In the genomic region with DNA sequence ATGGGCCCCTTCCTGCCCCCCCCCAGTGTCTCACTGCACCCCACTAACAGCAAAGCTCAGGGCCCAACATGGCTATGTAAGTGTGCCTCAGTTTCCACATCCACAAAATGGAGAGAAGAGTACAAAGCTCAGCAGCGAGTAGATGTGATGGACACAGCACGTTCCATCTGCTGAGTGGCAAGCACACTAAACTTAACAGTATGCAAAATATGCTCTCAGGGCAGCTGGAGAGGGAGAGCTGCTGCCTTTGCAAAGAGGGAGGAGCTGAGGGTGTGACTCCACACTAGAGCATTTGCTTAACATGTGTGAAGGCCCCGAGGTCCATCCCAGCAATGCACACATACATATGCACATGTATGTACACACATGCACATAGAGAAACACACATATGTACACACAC, we compare ENCODE assay signal across 32 mouse cellular contexts. TPM values are rescaled to one million over a fixed set of nuclear protein-coding genes. Genes with fewer than 3 reads are reported as not detected.
"Had no signal": no experiment of that assay in that cellular context is flagged by ENCODE, and none has a peak within 500 bp of the region (broad histone marks: within the 10 kb centered on the region; RNA-seq: fewer than 3 reads in every experiment).

No protein-coding gene starts in this region.

- H3K4me2 ChIP-seq: heart, embryonic 11.5 days; heart, embryonic 13.5 days; heart, embryonic 15.5 days; hindbrain, embryonic 13.5 days; hindbrain, embryonic 15.5 days; kidney, embryonic 15.5 days; limb, embryonic 12.5 days; liver, embryonic 11.5 days; liver, embryonic 13.5 days had no signal

- H3K27ac ChIP-seq: heart, adult 2 months; heart, embryonic 13.5 days; heart, embryonic 15.5 days; hindbrain, embryonic 13.5 days; hindbrain, embryonic 15.5 days; hindbrain, postnatal 0 days; kidney, embryonic 15.5 days; kidney, postnatal 0 days; layer of hippocampus, adult 2 months; left cerebral cortex, adult 2 months; limb, embryonic 12.5 days; liver, embryonic 13.5 days had no signal

- H3K9ac ChIP-seq: heart, embryonic 13.5 days; heart, embryonic 15.5 days; hindbrain, embryonic 13.5 days; hindbrain, embryonic 15.5 days; kidney, embryonic 15.5 days; limb, embryonic 12.5 days; liver, embryonic 13.5 days had no signal

- H3K36me3 ChIP-seq: heart, embryonic 13.5 days; heart, embryonic 15.5 days; hindbrain, embryonic 13.5 days; hindbrain, embryonic 15.5 days; kidney, embryonic 15.5 days; limb, embryonic 10.5 days; limb, embryonic 12.5 days had no signal

- DNase-seq: gastrocnemius, postnatal 14 days; gastrocnemius, postnatal 36 days; heart, adult 11 months; heart, adult 2 months; heart, postnatal 14 days; heart, postnatal 36 days; kidney, adult 11 months; kidney, adult 9 months; kidney, postnatal 14 days; kidney, postnatal 4 days; liver; liver, embryonic 13.5 days had no signal

- H3K9me3 ChIP-seq: heart, embryonic 13.5 days; heart, embryonic 15.5 days; hindbrain, embryonic 13.5 days; hindbrain, embryonic 15.5 days; kidney, embryonic 15.5 days; limb, embryonic 10.5 days; limb, embryonic 12.5 days; liver, embryonic 13.5 days had no signal

- H3K27me3 ChIP-seq: heart, embryonic 13.5 days; heart, embryonic 15.5 days; hindbrain, embryonic 13.5 days; hindbrain, embryonic 15.5 days; kidney, embryonic 15.5 days; limb, embryonic 12.5 days; liver, embryonic 13.5 days had no signal

- H3K4me3 ChIP-seq: heart, adult 2 months; heart, embryonic 13.5 days; heart, embryonic 15.5 days; hindbrain, embryonic 13.5 days; hindbrain, embryonic 15.5 days; kidney, embryonic 15.5 days; layer of hippocampus, adult 2 months; left cerebral cortex, adult 2 months; limb, embryonic 10.5 days; limb, embryonic 12.5 days; liver, embryonic 13.5 days had no signal

- ATAC-seq: hindbrain, postnatal 0 days; intestine, embryonic 16.5 days had no signal

RNA-seq across cellular contexts. Expression of gene Tmprss6, which starts 15.5 kb away (rescaled TPM):
- total RNA-seq: gastrocnemius, postnatal 14 days; gastrocnemius, postnatal 36 days; heart, adult 2 months; heart, postnatal 14 days; heart, postnatal 36 days; hematopoietic stem cell, adult 5-6 weeks; layer of hippocampus, postnatal 10 days; left cerebral cortex, postnatal 14 days had no signal
- polyA plus RNA-seq: heart, adult 2 months had no signal

RNA-seq across cellular contexts. Expression of gene Il2rb, which starts 42.1 kb away (rescaled TPM):
- total RNA-seq: gastrocnemius, adult 18-20 months; gastrocnemius, adult 8-10 months; gastrocnemius, postnatal 14 days; gastrocnemius, postnatal 36 days had no signal
- polyA plus RNA-seq: heart, embryonic 11.5 days; hindbrain, embryonic 11.5 days; limb, embryonic 10.5 days had no signal
